Mouse (Mus musculus) myocyte (in vitro differentiated cells): ENCODE results near the gene Rbm44.

Experiments used
- MYOG ChIP-seq, 3 experiments: IDR thresholded peaks; one replicate each; pipeline ENCODE4 v1.6.1; 2011; ENCODE audit warnings: control low read depth in 2 of 3, low read depth in 2 of 3, mild to moderate bottlenecking in 2 of 3; ENCODE audit not compliant: insufficient read length in 2 of 3, control insufficient read depth in 1 of 3, insufficient read depth in 1 of 3
- POLR2A ChIP-seq: IDR thresholded peaks from one replicate; pipeline ENCODE4 v1.6.1; 2011; ENCODE audit warnings: low read depth, mild to moderate bottlenecking, control low read depth, moderate library complexity; ENCODE audit not compliant: insufficient read length
- POLR2AphosphoS2 ChIP-seq: IDR thresholded peaks from one replicate; pipeline ENCODE4 v1.6.1; 2011; ENCODE audit warnings: low read depth, control low read depth; ENCODE audit not compliant: insufficient read length
- TCF12 ChIP-seq: IDR thresholded peaks from one replicate; pipeline ENCODE4 v1.6.1; 2011; ENCODE audit warnings: mild to moderate bottlenecking, control low read depth; ENCODE audit not compliant: poor library complexity, insufficient read depth, severe bottlenecking

DNA sequence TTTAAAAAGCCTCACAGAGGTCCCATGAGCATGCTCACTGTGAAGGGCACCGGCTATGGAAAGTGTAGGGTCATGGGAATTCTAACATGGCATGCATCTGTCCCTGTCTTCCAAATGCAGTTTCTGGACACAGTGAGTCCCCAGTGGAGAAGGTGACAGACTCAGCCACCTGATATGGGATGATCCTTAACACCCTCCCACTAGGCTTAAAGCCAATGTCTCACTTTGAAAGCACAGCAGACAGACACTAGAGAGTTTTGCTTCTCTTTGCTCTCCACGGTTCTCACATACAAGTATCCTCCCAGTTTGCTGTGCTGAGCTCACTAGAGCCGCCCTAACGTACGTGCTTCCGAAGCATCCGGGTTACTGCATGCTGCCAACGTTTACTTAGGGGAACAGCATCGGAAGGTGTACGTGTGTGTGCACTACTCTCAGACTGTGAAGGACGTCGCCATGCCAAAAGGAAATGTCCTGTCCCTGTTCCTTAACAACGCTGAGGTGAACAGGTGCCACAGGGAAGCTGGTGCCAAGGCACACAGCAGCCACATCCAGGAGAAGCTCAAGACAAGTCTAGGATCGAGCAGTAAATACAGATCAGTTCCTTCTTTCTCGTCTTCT, 41.4 kb upstream of the Rbm44 start:
- TF ChIP-seq POLR2A (no peak), TCF12 (no peak), MYOG (IDR thresholded peaks at IDR 0.05; ENCODE audit: control insufficient read depth in 1 of 3, insufficient read depth in 1 of 3, insufficient read length in 2 of 3, low read depth in 2 of 3) (no peak), POLR2AphosphoS2 (peak; percentile 46)
